Mouse (Mus musculus): ENCODE results near the gene Ntn1. TPM values are rescaled to one million over a fixed set of nuclear protein-coding genes. Genes with fewer than 3 reads are reported as not detected.

The Ntn1 gene
- polyA plus RNA-seq, 1 experiment from 2014 or later: 15.7 TPM

- no peak overlapping the region for H3K9ac ChIP-seq (replicated peaks; ENCODE audit: low read depth, low read length)
- 55% methylated on average over 10 of the region's 10 CpGs for WGBS
- H3K27me3 ChIP-seq (ENCODE audit: control insufficient read depth, insufficient read depth, low read length): no peaks in the 10 kb centered on the region
- H3K27ac ChIP-seq (ENCODE audit: low read depth, low read length): no peak overlapping the region
- H3K36me3 ChIP-seq (ENCODE audit: control insufficient read depth, insufficient read depth, low read length): no peaks in the 10 kb centered on the region
- no peak overlapping the region for H3K4me2 ChIP-seq (ENCODE audit: low read depth, low read length)
- no peak for ATAC-seq (ENCODE audit: low read depth)
- peaks cover 5% of the 10 kb centered on the region; the same call in 1 of the 2 replicates for H3K4me1 ChIP-seq (ENCODE audit: control insufficient read depth, insufficient read depth, low read length)
- no peak overlapping the region for H3K4me3 ChIP-seq (ENCODE audit: low read depth, low read length)
- no peaks in the 10 kb centered on the region for H3K9me3 ChIP-seq (ENCODE audit: control insufficient read depth, low read length)
Observed at GRCm38 (mm10) chr11:68286142-68286808, 114.3 kb downstream of the Ntn1 start.

- Histone ChIP-seq H3K27me3 (ENCODE audit: control insufficient read depth, insufficient read depth, low read length) (no peaks in the 10 kb centered on the region), H3K4me2 (ENCODE audit: low read depth, low read length) (no peak overlapping the region), H3K4me1 (ENCODE audit: control insufficient read depth, insufficient read depth, low read length) (peaks cover 1% of the 10 kb centered on the region; the same call in 1 of the 2 replicates), H3K27ac (ENCODE audit: low read depth, low read length) (no peak overlapping the region), H3K4me3 (ENCODE audit: low read depth, low read length) (no peak overlapping the region), H3K9ac (replicated peaks; ENCODE audit: low read depth, low read length) (no peak overlapping the region), H3K36me3 (ENCODE audit: control insufficient read depth, insufficient read depth, low read length) (no peaks in the 10 kb centered on the region), H3K9me3 (ENCODE audit: control insufficient read depth, low read length) (no peaks in the 10 kb centered on the region)
- ATAC-seq (ENCODE audit: low read depth): no peak
- WGBS: 56% methylated on average over 3 of the region's 3 CpGs
Observed at GRCm38 (mm10) chr11:68285754-68286141, 114.9 kb downstream of the Ntn1 start.

- Histone ChIP-seq H3K9me3 (ENCODE audit: control insufficient read depth, low read length) (no peaks in the 10 kb centered on the region), H3K36me3 (ENCODE audit: control insufficient read depth, insufficient read depth, low read length) (no peaks in the 10 kb centered on the region), H3K4me3 (ENCODE audit: low read depth, low read length) (no peak overlapping the region), H3K9ac (replicated peaks; ENCODE audit: low read depth, low read length) (no peak overlapping the region), H3K4me2 (ENCODE audit: low read depth, low read length) (no peak overlapping the region), H3K27ac (ENCODE audit: low read depth, low read length) (no peak overlapping the region), H3K4me1 (ENCODE audit: control insufficient read depth, insufficient read depth, low read length) (no peaks in the 10 kb centered on the region), H3K27me3 (ENCODE audit: control insufficient read depth, insufficient read depth, low read length) (no peaks in the 10 kb centered on the region)
- WGBS: 70% methylated on average over 10 of the region's 10 CpGs
- ATAC-seq (ENCODE audit: low read depth): no peak
Observed at GRCm38 (mm10) chr11:68280001-68280510, 120.6 kb downstream of the Ntn1 start.

- no peak overlapping the region for H3K4me3 ChIP-seq (ENCODE audit: low read depth, low read length)
- H3K4me1 ChIP-seq (ENCODE audit: control insufficient read depth, insufficient read depth, low read length): peaks cover 11% of the 10 kb centered on the region; the same call in 1 of the 2 replicates
- 75% methylated on average over 6 of the region's 7 CpGs for WGBS
- no peak for ATAC-seq (ENCODE audit: low read depth)
- no peaks in the 10 kb centered on the region for H3K36me3 ChIP-seq (ENCODE audit: control insufficient read depth, insufficient read depth, low read length)
- H3K4me2 ChIP-seq (ENCODE audit: low read depth, low read length): no peak overlapping the region
- no peaks in the 10 kb centered on the region for H3K27me3 ChIP-seq (ENCODE audit: control insufficient read depth, insufficient read depth, low read length)
- no peak overlapping the region for H3K9ac ChIP-seq (replicated peaks; ENCODE audit: low read depth, low read length)
- no peak overlapping the region for H3K27ac ChIP-seq (ENCODE audit: low read depth, low read length)
- no peaks in the 10 kb centered on the region for H3K9me3 ChIP-seq (ENCODE audit: control insufficient read depth, low read length)
Observed at GRCm38 (mm10) chr11:68276945-68277344, 123.7 kb downstream of the Ntn1 start.

- no peak overlapping the region for H3K9ac ChIP-seq (replicated peaks; ENCODE audit: low read depth, low read length)
- H3K4me3 ChIP-seq (ENCODE audit: low read depth, low read length): no peak overlapping the region
- WGBS: 9% methylated on average over 10 of the region's 10 CpGs
- no peaks in the 10 kb centered on the region for H3K36me3 ChIP-seq (ENCODE audit: control insufficient read depth, insufficient read depth, low read length)
- H3K27me3 ChIP-seq (ENCODE audit: control insufficient read depth, insufficient read depth, low read length): no peaks in the 10 kb centered on the region
- ATAC-seq (ENCODE audit: low read depth): peak; percentile 89
- H3K27ac ChIP-seq (ENCODE audit: low read depth, low read length): no peak overlapping the region; the same call in 1 of the 2 replicates
- H3K4me1 ChIP-seq (ENCODE audit: control insufficient read depth, insufficient read depth, low read length): peaks cover 11% of the 10 kb centered on the region; the same call in 1 of the 2 replicates
- no peak overlapping the region for H3K4me2 ChIP-seq (ENCODE audit: low read depth, low read length)
- no peaks in the 10 kb centered on the region for H3K9me3 ChIP-seq (ENCODE audit: control insufficient read depth, low read length)
Observed at GRCm38 (mm10) chr11:68274331-68274811, 126.3 kb downstream of the Ntn1 start.

GRCm38 (mm10) chr11:68273855-68274254 is 126.8 kb downstream of the Ntn1 start:
- Histone ChIP-seq H3K27ac (ENCODE audit: low read depth, low read length) (peak overlapping the region; percentile 55), H3K36me3 (ENCODE audit: control insufficient read depth, insufficient read depth, low read length) (no peaks in the 10 kb centered on the region)
- 20% methylated on average over 12 of the region's 12 CpGs for WGBS

GRCm38 (mm10) chr11:68270730-68271467 is 129.7 kb downstream of the Ntn1 start:
- H3K9me3 ChIP-seq (ENCODE audit: control insufficient read depth, low read length): no peaks in the 10 kb centered on the region
- no peak overlapping the region for H3K27ac ChIP-seq (ENCODE audit: low read depth, low read length)
- no peaks in the 10 kb centered on the region for H3K27me3 ChIP-seq (ENCODE audit: control insufficient read depth, insufficient read depth, low read length)
- no peaks in the 10 kb centered on the region for H3K36me3 ChIP-seq (ENCODE audit: control insufficient read depth, insufficient read depth, low read length)
- no peak overlapping the region for H3K9ac ChIP-seq (replicated peaks; ENCODE audit: low read depth, low read length)
- no peak overlapping the region for H3K4me2 ChIP-seq (ENCODE audit: low read depth, low read length)
- peaks cover 11% of the 10 kb centered on the region; the same call in 1 of the 2 replicates for H3K4me1 ChIP-seq (ENCODE audit: control insufficient read depth, insufficient read depth, low read length)
- no peak for ATAC-seq (ENCODE audit: low read depth)
- WGBS: 54% methylated on average over 19 of the region's 19 CpGs
- no peak overlapping the region for H3K4me3 ChIP-seq (ENCODE audit: low read depth, low read length)

More at GRCm38 (mm10) chr11:68273855-68274254, 126.8 kb downstream of the Ntn1 start:
- no peak overlapping the region for H3K9ac ChIP-seq (replicated peaks; ENCODE audit: low read depth, low read length)
- no peak overlapping the region for H3K4me3 ChIP-seq (ENCODE audit: low read depth, low read length)
- no peak for ATAC-seq (ENCODE audit: low read depth)
- no peaks in the 10 kb centered on the region for H3K27me3 ChIP-seq (ENCODE audit: control insufficient read depth, insufficient read depth, low read length)
- no peaks in the 10 kb centered on the region for H3K9me3 ChIP-seq (ENCODE audit: control insufficient read depth, low read length)
- H3K4me1 ChIP-seq (ENCODE audit: control insufficient read depth, insufficient read depth, low read length): peaks cover 11% of the 10 kb centered on the region; the same call in 1 of the 2 replicates
- H3K4me2 ChIP-seq (ENCODE audit: low read depth, low read length): no peak overlapping the region

GRCm38 (mm10) chr11:68264276-68264675 is 136.3 kb downstream of the Ntn1 start:
- WGBS: 75% methylated on average over 5 of the region's 5 CpGs
- ATAC-seq (ENCODE audit: low read depth): no peak

GRCm38 (mm10) chr11:68263100-68263499 is 137.5 kb downstream of the Ntn1 start:
- WGBS: 93% methylated on average over 5 of the region's 5 CpGs
- H3K27ac ChIP-seq (ENCODE audit: low read depth, low read length): no peak overlapping the region
- no peak overlapping the region for H3K4me3 ChIP-seq (ENCODE audit: low read depth, low read length)
- no peaks in the 10 kb centered on the region for H3K9me3 ChIP-seq (ENCODE audit: control insufficient read depth, low read length)
- H3K9ac ChIP-seq (replicated peaks; ENCODE audit: low read depth, low read length): no peak overlapping the region
- H3K36me3 ChIP-seq (ENCODE audit: control insufficient read depth, insufficient read depth, low read length): no peaks in the 10 kb centered on the region
- no peak for ATAC-seq (ENCODE audit: low read depth)
- H3K4me1 ChIP-seq (ENCODE audit: control insufficient read depth, insufficient read depth, low read length): no peaks in the 10 kb centered on the region
- H3K27me3 ChIP-seq (ENCODE audit: control insufficient read depth, insufficient read depth, low read length): no peaks in the 10 kb centered on the region
- H3K4me2 ChIP-seq (ENCODE audit: low read depth, low read length): no peak overlapping the region

More at GRCm38 (mm10) chr11:68264276-68264675, 136.3 kb downstream of the Ntn1 start:
- H3K9me3 ChIP-seq (ENCODE audit: control insufficient read depth, low read length): no peaks in the 10 kb centered on the region
- no peak overlapping the region for H3K4me2 ChIP-seq (ENCODE audit: low read depth, low read length)
- H3K9ac ChIP-seq (replicated peaks; ENCODE audit: low read depth, low read length): no peak overlapping the region
- no peak overlapping the region for H3K4me3 ChIP-seq (ENCODE audit: low read depth, low read length)
- no peak overlapping the region for H3K27ac ChIP-seq (ENCODE audit: low read depth, low read length)
- H3K4me1 ChIP-seq (ENCODE audit: control insufficient read depth, insufficient read depth, low read length): no peaks in the 10 kb centered on the region
- no peaks in the 10 kb centered on the region for H3K27me3 ChIP-seq (ENCODE audit: control insufficient read depth, insufficient read depth, low read length)
- no peaks in the 10 kb centered on the region for H3K36me3 ChIP-seq (ENCODE audit: control insufficient read depth, insufficient read depth, low read length)
